Mouse (Mus musculus) CH12.LX (cell line): ENCODE measurements around the gene Pdia3. TPM values are rescaled to one million over a fixed set of nuclear protein-coding genes. Genes with fewer than 3 reads are reported as not detected.
"Not testable (repeated sequence)": the region's sequence is repeated elsewhere in the genome, so short reads cannot be mapped to it uniquely, and the experiment has no call there.

Experiments
- DNase-seq: peaks from one replicate; pipeline ENCODE4 v3.0.0-alpha.2; 2013; ENCODE audit errors: extremely low read depth
- H3K27ac ChIP-seq: 2 replicates; pipeline ENCODE4 v1.5.1; 2012; ENCODE audit warnings: low read depth, mild to moderate bottlenecking, control low read depth, moderate library complexity; ENCODE audit not compliant: insufficient read depth
- H3K27me3 ChIP-seq: replicated peaks from 2 replicates; pipeline ENCODE3; 2012; ENCODE audit warnings: inconsistent platforms
- H3K36me3 ChIP-seq, 2 experiments: replicated peaks in 1 of 2; 2 replicates each; pipeline versions ENCODE3 to v1.6.1; 2012; ENCODE audit warnings: inconsistent platforms in 1 of 2, low read length in 1 of 2, mild to moderate bottlenecking in 1 of 2, mixed read lengths in 1 of 2, moderate library complexity in 1 of 2; ENCODE audit not compliant: control insufficient read depth in 1 of 2, insufficient read depth in 1 of 2
- H3K4me1 ChIP-seq, 2 experiments: 2 replicates each; pipeline ENCODE4 v1.6.1; 2012; ENCODE audit warnings: inconsistent platforms in 1 of 2, moderate library complexity in 1 of 2; ENCODE audit not compliant: insufficient read depth in 2 of 2, control insufficient read depth in 1 of 2
- H3K4me2 ChIP-seq: 2 replicates; pipeline ENCODE4 v1.6.1; 2012; ENCODE audit warnings: low read depth, mild to moderate bottlenecking, control low read depth; ENCODE audit not compliant: poor library complexity, insufficient read depth, severe bottlenecking
- H3K4me3 ChIP-seq, 3 experiments: fragments of 150-350 bp in 1 of 3; sonication (generic) in 1 of 3; replicated peaks in 1 of 3; 2 replicates each; pipeline versions ENCODE3 to v1.5.1; 2011 to 2012; ENCODE audit warnings: low read depth in 2 of 3, low read length in 2 of 3, mild to moderate bottlenecking in 2 of 3, moderate library complexity in 2 of 3, control low read depth in 1 of 3, improper control_type of control experiment in 1 of 3, inconsistent platforms in 1 of 3, mixed read lengths in 1 of 3; ENCODE audit not compliant: poor library complexity in 1 of 3
- H3K79me2 ChIP-seq: replicated peaks from 2 replicates; pipeline ENCODE4 v1.6.1; 2012; ENCODE audit warnings: mild to moderate bottlenecking, moderate library complexity; ENCODE audit not compliant: control insufficient read depth, poor library complexity, insufficient read depth, severe bottlenecking; ENCODE audit errors: extremely low read depth
- H3K9ac ChIP-seq: 2 replicates; pipeline ENCODE4 v1.6.1; 2012; ENCODE audit warnings: low read depth, mild to moderate bottlenecking, control low read depth, moderate library complexity; ENCODE audit not compliant: insufficient read depth
- H3K9me3 ChIP-seq: replicated peaks from 2 replicates; pipeline ENCODE3; 2012; ENCODE audit warnings: low read length, inconsistent platforms, mixed read lengths
- BHLHE40 ChIP-seq: IDR thresholded peaks from 2 replicates; pipeline ENCODE4 v1.6.1; 2011; ENCODE audit warnings: mild to moderate bottlenecking, low read depth, low read length, improper control_type of control experiment
- CHD2 ChIP-seq: IDR thresholded peaks from 2 replicates; pipeline ENCODE4 v1.6.1; 2011; ENCODE audit warnings: low read length, improper control_type of control experiment
- CTCF ChIP-seq, 2 experiments: IDR thresholded peaks in 1 of 2; conservative IDR thresholded peaks in 1 of 2; 2 replicates each; pipeline ENCODE4 v1.5.1; 2011 to 2012; ENCODE audit warnings: low read depth in 2 of 2, low read length in 2 of 2, improper control_type of control experiment in 1 of 2, inconsistent platforms in 1 of 2, mild to moderate bottlenecking in 1 of 2, moderate library complexity in 1 of 2
- E2F4 ChIP-seq: IDR thresholded peaks from 2 replicates; pipeline ENCODE4 v1.6.1; 2011; ENCODE audit warnings: low read depth, low read length, improper control_type of control experiment; ENCODE audit not compliant: insufficient replicate concordance
- ELF1 ChIP-seq: IDR thresholded peaks from 2 replicates; pipeline ENCODE4 v1.6.1; 2014; ENCODE audit warnings: low read depth, mild to moderate bottlenecking, inconsistent platforms, low read length, improper control_type of control experiment
- EP300 ChIP-seq: IDR thresholded peaks from 2 replicates; pipeline ENCODE4 v1.6.1; 2011; ENCODE audit warnings: low read length, improper control_type of control experiment
- ETS1 ChIP-seq: conservative IDR thresholded peaks from 2 replicates; pipeline ENCODE4 v1.6.1; 2012; ENCODE audit warnings: low read depth, mild to moderate bottlenecking, inconsistent platforms, low read length, improper control_type of control experiment, moderate library complexity
- HCFC1 ChIP-seq: IDR thresholded peaks from 2 replicates; pipeline ENCODE4 v1.6.1; 2012; ENCODE audit warnings: low read depth, mild to moderate bottlenecking, inconsistent platforms, low read length, improper control_type of control experiment
- IRF4 ChIP-seq: IDR thresholded peaks from 2 replicates; pipeline ENCODE4 v1.6.1; 2014; ENCODE audit warnings: low read depth, mild to moderate bottlenecking, inconsistent platforms, low read length, improper control_type of control experiment
- KAT2A ChIP-seq: IDR thresholded peaks from 2 replicates; pipeline ENCODE4 v1.6.1; 2012; ENCODE audit warnings: low read length, improper control_type of control experiment, inconsistent platforms; ENCODE audit not compliant: insufficient replicate concordance
- MAFK ChIP-seq: IDR thresholded peaks from 2 replicates; pipeline ENCODE4 v1.6.1; 2011; ENCODE audit warnings: low read length, improper control_type of control experiment; ENCODE audit not compliant: insufficient replicate concordance
- MAX ChIP-seq: IDR thresholded peaks from 2 replicates; pipeline ENCODE4 v1.6.1; 2011; ENCODE audit warnings: low read length, improper control_type of control experiment
- MAZ ChIP-seq: IDR thresholded peaks from 2 replicates; pipeline ENCODE4 v1.6.1; 2012; ENCODE audit warnings: low read depth, mild to moderate bottlenecking, inconsistent platforms, low read length, improper control_type of control experiment, moderate library complexity
- MXI1 ChIP-seq: IDR thresholded peaks from 2 replicates; pipeline ENCODE4 v1.6.1; 2011; ENCODE audit warnings: mild to moderate bottlenecking, low read depth, low read length, improper control_type of control experiment
- NELFE ChIP-seq: IDR thresholded peaks from 2 replicates; pipeline ENCODE4 v1.6.1; 2011; ENCODE audit warnings: low read depth, low read length, improper control_type of control experiment
- NRF1 ChIP-seq: IDR thresholded peaks from 2 replicates; pipeline ENCODE4 v1.6.1; 2014; ENCODE audit warnings: low read depth, mild to moderate bottlenecking, inconsistent platforms, low read length, improper control_type of control experiment, moderate library complexity
- RAD21 ChIP-seq: IDR thresholded peaks from 2 replicates; pipeline ENCODE4 v1.6.1; 2011; ENCODE audit warnings: low read depth, mild to moderate bottlenecking, low read length, improper control_type of control experiment, moderate library complexity
- SIN3A ChIP-seq: IDR thresholded peaks from 2 replicates; pipeline ENCODE4 v1.6.1; 2012; ENCODE audit warnings: low read length, improper control_type of control experiment, inconsistent platforms
- SMC3 ChIP-seq: IDR thresholded peaks from 2 replicates; pipeline ENCODE4 v1.6.1; 2011; ENCODE audit warnings: low read depth, low read length, improper control_type of control experiment
- ZC3H11A ChIP-seq: IDR thresholded peaks from 2 replicates; pipeline ENCODE4 v1.6.1; 2012; ENCODE audit warnings: low read depth, mild to moderate bottlenecking, inconsistent platforms, low read length, improper control_type of control experiment
- ZMIZ1 ChIP-seq: IDR thresholded peaks from 2 replicates; pipeline ENCODE4 v1.6.1; 2012; ENCODE audit warnings: low read depth, mild to moderate bottlenecking, inconsistent platforms, low read length, improper control_type of control experiment
- ZNF384 ChIP-seq: IDR thresholded peaks from 2 replicates; pipeline ENCODE4 v1.6.1; 2012; ENCODE audit warnings: low read depth, low read length, improper control_type of control experiment, inconsistent platforms
- dilution Hi-C: fragments of 300-500 bp; cut with MboI; formaldehyde crosslinking; loops from 2 replicates; pipeline ENCODE4 v1.14.3; 2020; ENCODE audit warnings: low sequenced_read_pairs; ENCODE audit not compliant: extremely low pct_unique_long_range_greater_than_20kb, extremely low pct_ligation_motif_present
- in situ Hi-C: fragments of 300-500 bp; cut with MboI; formaldehyde crosslinking; loops from 3 replicates; pipeline ENCODE4 v1.14.3; 2019; ENCODE audit warnings: low sequenced_read_pairs, low pct_ligation_motif_present, low pct_unique_long_range_greater_than_20kb, mixed read lengths
- polyA plus RNA-seq: library from polyadenylated mRNA; unstranded; fragments of >175 nt; gene quantifications from 2 replicates; pipeline ENCODE4 v1.2.1, GENCODE M21; 2012; ENCODE audit warnings: low read depth; ENCODE audit not compliant: insufficient read length
- total RNA-seq, 2 experiments: library from RNA; depleted of rRNA; stranded (reverse); fragments of 300-350 nt in 1 of 2; fragments of >200 nt in 1 of 2; gene quantifications; 2 replicates each; pipeline ENCODE4 v1.2.3; 2012 to 2014

Pdia3 gene
- total and polyA plus RNA-seq, 3 experiments = 54.5 to 406 (median 169) TPM

DNA sequence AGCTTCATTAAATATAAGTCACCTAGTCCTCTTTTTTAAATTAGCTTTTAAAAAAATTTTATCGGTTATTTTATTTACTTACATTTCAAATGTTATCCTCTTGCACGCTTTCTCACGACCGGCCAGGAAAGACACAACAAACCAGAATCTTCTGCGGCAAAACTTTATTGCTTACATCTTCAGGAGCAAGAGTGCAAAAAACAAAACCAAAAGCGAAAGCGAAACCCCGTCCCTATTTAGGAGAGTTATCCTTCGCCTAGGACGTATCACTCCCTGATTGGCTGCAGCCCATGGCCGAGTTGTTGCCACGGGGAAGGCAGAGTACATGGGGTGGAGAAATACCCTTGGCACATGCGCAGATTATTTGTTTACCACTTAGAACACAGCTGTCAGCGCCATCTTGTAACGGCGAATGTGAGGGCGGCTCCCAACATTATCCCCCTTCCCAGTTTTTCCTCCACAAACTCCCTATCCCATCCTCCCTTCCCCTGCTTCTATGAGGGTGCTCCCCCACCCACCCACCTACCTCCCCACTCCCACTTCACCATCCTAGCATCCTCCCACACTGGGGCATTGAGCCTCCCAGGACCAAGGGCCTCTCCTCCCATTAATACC, 26.5 kb upstream of the Pdia3 start, which contains the start of gene Strc:
TSS of gene Strc (minus strand) at position 208 of the 615 bp plus-strand sequence.
- peaks cover 2 to 11% of the 10 kb centered on the region in 2 experiments for H3K36me3 ChIP-seq
- H3K4me2 ChIP-seq = peak within 1 kb of the TSS; percentile 38
- H3K79me2 ChIP-seq = peaks cover 13% of the 10 kb centered on the region
- in situ Hi-C loops, dilution Hi-C loops, H3K9me3 ChIP-seq, H3K27ac ChIP-seq, H3K27me3 ChIP-seq: not testable (repeated sequence)
- H3K4me3 ChIP-seq = peak within 1 kb of the TSS; percentile 56 to 68 (median 68)
- H3K9ac ChIP-seq = peak within 1 kb of the TSS; percentile 94
- TF ChIP-seq NRF1 = peak; percentile 69
- TF ChIP-seq SIN3A = peak; percentile 81
- 0 out of 2 replicates have a peak, but pooled peaks have one; percentile 20 for TF ChIP-seq MAX
- peak; percentile 66 for TF ChIP-seq MXI1
- peak; percentile 63 for TF ChIP-seq IRF4
- TF ChIP-seq CHD2 = peak; percentile 50; the same call in 1 of the 2 replicates
- peak; percentile 27; the same call in 1 of the 2 replicates for TF ChIP-seq ELF1
- peak; percentile 29; the same call in 1 of the 2 replicates for TF ChIP-seq ZNF384
- peak; percentile 71 for TF ChIP-seq HCFC1
- peak; percentile 88 for TF ChIP-seq ETS1
- H3K4me1 ChIP-seq = peaks cover 0 to 14% of the 10 kb centered on the region in 2 experiments; a peak in 1 of 4 replicates
- DNase-seq = peak; percentile 79

DNA sequence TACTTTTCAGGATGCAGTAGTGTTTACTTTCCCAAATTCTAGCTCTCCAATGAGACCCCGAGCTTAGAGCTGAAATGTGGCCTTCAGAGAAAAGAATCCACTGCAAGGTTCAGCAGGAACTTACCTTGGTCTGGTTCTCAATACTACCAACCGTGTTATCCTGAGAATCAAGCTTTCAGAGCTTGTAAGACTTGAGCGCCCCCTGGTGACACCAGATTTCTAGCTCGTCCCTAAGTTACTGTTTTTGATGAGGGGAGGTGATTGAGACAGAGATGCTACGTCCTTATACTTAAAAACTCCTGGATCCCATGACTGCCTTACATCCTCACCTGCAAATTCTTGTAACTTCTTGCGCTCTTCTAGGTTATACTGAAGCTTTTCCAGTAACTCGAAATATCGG, 17.0 kb upstream of the Pdia3 start:
- Histone ChIP-seq H3K4me2 (no peak overlapping the region), H3K36me3 (peaks cover 0 to 8% of the 10 kb centered on the region in 2 experiments), H3K4me1 (no peaks in the 10 kb centered on the region), H3K27me3 (no peaks in the 10 kb centered on the region), H3K9ac (no peak overlapping the region), H3K9me3 (no peaks in the 10 kb centered on the region), H3K79me2 (no peaks in the 10 kb centered on the region), H3K27ac (no peak overlapping the region), H3K4me3 (no peak overlapping the region)
- peak; percentile 83 for DNase-seq
- TF ChIP-seq MXI1 (no peak), RAD21 (peak; percentile 84), CTCF (conservative IDR thresholded peaks at IDR 0.05 in 1 of 2, IDR thresholded peaks at IDR 0.05 in 1 of 2; ENCODE audit: low read depth in 2 of 2, low read length in 2 of 2) (peak; percentile 57 to 86; a peak in 3 of 4 replicates), SMC3 (peak; percentile 70)
- in situ Hi-C loops (no loop called here), dilution Hi-C loops (no loop called here)

DNA sequence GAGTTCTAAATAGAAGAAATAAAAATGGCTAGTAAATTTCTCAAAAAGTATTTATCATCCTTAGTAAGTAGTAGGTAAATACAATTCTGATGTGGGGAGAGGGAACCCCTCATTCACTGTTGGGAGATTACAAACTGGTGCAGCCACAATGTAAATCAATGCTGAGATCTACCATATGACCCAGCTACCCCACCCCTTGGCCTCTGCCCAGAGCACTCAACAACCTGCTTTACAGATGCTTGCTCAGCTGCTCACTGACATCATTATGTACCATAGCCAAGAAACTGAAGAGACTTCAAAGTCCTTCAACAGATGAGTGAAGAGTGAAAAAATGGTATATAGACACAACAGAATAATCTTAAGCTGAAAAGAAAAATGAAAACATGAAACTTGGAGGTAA, 10.3 kb upstream of the Pdia3 start:
- dilution Hi-C loops (no loop called here), in situ Hi-C loops (no loop called here)
- H3K9ac ChIP-seq = no peak overlapping the region
- H3K27me3 ChIP-seq = no peaks in the 10 kb centered on the region
- no peak overlapping the region for H3K4me3 ChIP-seq
- no peak overlapping the region for H3K4me2 ChIP-seq
- no peaks in the 10 kb centered on the region for H3K9me3 ChIP-seq
- TF ChIP-seq E2F4 (no peak), ZMIZ1 (no peak), NELFE (no peak), MAZ (no peak), ZC3H11A (no peak), MXI1 (no peak), IRF4 (no peak), KAT2A (no peak), BHLHE40 (no peak), HCFC1 (no peak), MAFK (no peak), MAX (no peak), EP300 (no peak)
- H3K27ac ChIP-seq = no peak overlapping the region
- H3K36me3 ChIP-seq = no peaks in the 10 kb centered on the region
- no peaks in the 10 kb centered on the region for H3K4me1 ChIP-seq
- H3K79me2 ChIP-seq = no peaks in the 10 kb centered on the region
- no peak for DNase-seq
